Mouse (Mus musculus) embryonic fibroblast, embryonic 13.5 days (primary cell): Measurements from ENCODE around the gene Ccser2. TPM values are rescaled to one million over a fixed set of nuclear protein-coding genes. Genes with fewer than 3 reads are reported as not detected.

ENCODE experiments used
- H3K27ac ChIP-seq: 2 replicates; pipeline ENCODE4 v1.5.1; 2012; ENCODE audit warnings: low read length, control low read depth, inconsistent platforms; ENCODE audit not compliant: insufficient read depth
- H3K4me1 ChIP-seq: 2 replicates; pipeline ENCODE4 v1.6.1; 2011; ENCODE audit warnings: low read length; ENCODE audit not compliant: control insufficient read depth, insufficient read depth
- H3K4me3 ChIP-seq: 2 replicates; pipeline ENCODE4 v1.5.1; 2011; ENCODE audit warnings: mild to moderate bottlenecking, control low read depth, low read length; ENCODE audit not compliant: insufficient read depth
- CTCF ChIP-seq: IDR thresholded peaks from 2 replicates; pipeline ENCODE4 v1.5.1; 2011; ENCODE audit warnings: mild to moderate bottlenecking, control low read depth, low read length, moderate library complexity, borderline replicate concordance; ENCODE audit not compliant: insufficient read depth
- POLR2A ChIP-seq: IDR thresholded peaks from 2 replicates; pipeline ENCODE4 v1.6.1; 2011; ENCODE audit warnings: low read depth, mild to moderate bottlenecking, control low read depth, low read length, moderate library complexity
- polyA plus RNA-seq: library from polyadenylated mRNA; stranded (reverse); fragments of >200 nt; gene quantifications from 2 replicates; pipeline ENCODE4 v1.2.4, GENCODE M21; 2011; ENCODE audit warnings: low read depth; ENCODE audit not compliant: missing spikeins, insufficient read length

Gene Ccser2
- polyA plus RNA-seq, 1 experiment: 59.7 TPM

DNA sequence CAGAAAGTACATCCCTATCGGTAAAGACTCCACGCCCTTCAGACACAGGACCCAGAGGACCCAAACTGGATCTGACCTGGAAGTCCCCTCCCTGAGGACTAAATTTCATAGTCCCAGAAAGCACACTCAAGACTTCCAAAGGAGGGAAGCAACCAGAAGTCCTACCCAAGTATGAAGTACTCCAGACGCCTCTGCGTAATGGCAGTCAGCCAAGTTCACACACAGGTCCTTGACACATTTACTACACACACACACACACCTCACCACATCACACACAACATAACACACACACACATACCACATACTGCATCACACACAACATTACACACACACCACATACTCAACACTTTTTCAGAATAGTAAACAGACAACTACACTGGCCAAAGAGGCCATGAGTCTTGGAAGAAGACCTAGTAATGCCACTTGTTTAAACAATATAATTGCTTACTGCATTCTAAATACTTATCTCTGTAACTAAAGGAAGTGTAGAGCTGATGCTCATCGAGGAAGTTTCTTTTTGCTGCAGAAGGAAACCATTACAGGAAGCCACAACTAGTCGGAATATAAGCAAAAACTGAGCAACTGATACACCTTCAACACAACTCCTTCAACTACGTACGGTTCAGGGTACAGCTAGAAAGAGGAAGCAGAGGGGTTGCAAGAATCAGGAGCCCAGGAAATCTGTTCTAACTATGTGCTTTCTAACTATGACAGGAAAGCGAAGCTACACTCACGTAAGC lies 15.7 kb downstream of the Ccser2 start:
- no peak overlapping the region for H3K27ac ChIP-seq
- no peaks in the 10 kb centered on the region for H3K4me1 ChIP-seq
- no peak overlapping the region for H3K4me3 ChIP-seq
- TF ChIP-seq CTCF: no peak
- no peak for TF ChIP-seq POLR2A

DNA sequence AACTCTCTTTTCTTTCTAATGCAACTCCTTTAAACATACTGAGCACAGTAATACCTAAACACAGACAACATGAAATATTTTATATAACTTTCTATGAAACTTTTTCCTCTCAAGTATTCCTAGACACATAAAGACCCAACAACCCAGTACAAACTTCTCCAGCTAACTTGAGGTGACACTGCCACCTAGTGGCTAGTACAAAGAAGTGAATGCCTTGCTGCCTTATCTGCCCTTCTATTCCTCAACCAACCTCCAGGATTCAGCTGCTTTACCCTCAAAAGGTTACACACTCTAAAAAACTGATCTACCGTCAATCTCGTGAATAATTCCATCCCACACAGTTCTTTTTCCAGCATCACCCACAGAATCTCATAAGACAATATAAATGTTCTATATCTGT lies 16.4 kb downstream of the Ccser2 start:
- H3K27ac ChIP-seq: no peak overlapping the region
- TF ChIP-seq CTCF (peak; percentile 24; the same call in 1 of the 2 replicates), POLR2A (no peak)

GRCm38 (mm10) chr14:36942716-36943115 lies 25.9 kb downstream of the Ccser2 start:
- H3K4me1 ChIP-seq: no peaks in the 10 kb centered on the region
- TF ChIP-seq POLR2A (no peak), CTCF (no peak)
- no peak overlapping the region for H3K4me3 ChIP-seq
- no peak overlapping the region for H3K27ac ChIP-seq

More for the DNA sequence above, 16.4 kb downstream of the Ccser2 start:
- Histone ChIP-seq H3K4me1 (no peaks in the 10 kb centered on the region), H3K4me3 (no peak overlapping the region)

- Histone ChIP-seq H3K4me3 (no peak overlapping the region), H3K27ac (no peak overlapping the region), H3K4me1 (no peaks in the 10 kb centered on the region)
- TF ChIP-seq CTCF: no peak
- TF ChIP-seq POLR2A: no peak
These were observed 30.6 kb downstream of the Ccser2 start for GRCm38 (mm10) chr14:36937941-36938340.

- TF ChIP-seq CTCF (no peak), POLR2A (no peak)
- Histone ChIP-seq H3K27ac (no peak overlapping the region), H3K4me1 (no peaks in the 10 kb centered on the region), H3K4me3 (no peak overlapping the region)
These were observed 31.3 kb downstream of the Ccser2 start for GRCm38 (mm10) chr14:36937080-36937878.

- TF ChIP-seq CTCF: no peak
- no peak for TF ChIP-seq POLR2A
- Histone ChIP-seq H3K27ac (no peak overlapping the region), H3K4me1 (no peaks in the 10 kb centered on the region), H3K4me3 (no peak overlapping the region)
These were observed 35.8 kb downstream of the Ccser2 start for GRCm38 (mm10) chr14:36932638-36933382.

- TF ChIP-seq CTCF (no peak), POLR2A (no peak)
- no peak overlapping the region for H3K4me3 ChIP-seq
These were observed 36.5 kb downstream of the Ccser2 start for GRCm38 (mm10) chr14:36932038-36932437.

DNA sequence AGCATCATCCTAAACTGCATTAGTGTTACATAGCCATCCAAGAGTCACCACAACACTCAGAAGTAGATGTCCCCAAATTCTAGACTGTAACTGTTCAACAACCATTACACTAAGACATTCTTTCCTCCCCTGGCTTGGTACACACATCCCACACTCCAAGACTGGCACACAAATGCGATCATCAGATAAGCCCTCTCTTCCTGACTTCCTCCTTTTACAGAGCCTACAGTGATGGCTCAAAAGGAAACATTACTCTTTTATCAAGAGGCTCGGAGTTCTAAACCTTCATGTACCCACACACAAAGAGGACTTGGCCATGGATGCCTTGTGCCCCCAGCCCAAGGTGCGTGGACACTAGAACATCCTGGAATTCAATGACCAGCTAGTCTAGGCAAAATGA lies 45.2 kb downstream of the Ccser2 start:
- Histone ChIP-seq H3K27ac (no peak overlapping the region), H3K4me1 (no peaks in the 10 kb centered on the region), H3K4me3 (no peak overlapping the region)
- no peak for TF ChIP-seq POLR2A
- no peak for TF ChIP-seq CTCF

More at GRCm38 (mm10) chr14:36932038-36932437, 36.5 kb downstream of the Ccser2 start:
- H3K4me1 ChIP-seq: no peaks in the 10 kb centered on the region
- H3K27ac ChIP-seq: no peak overlapping the region

DNA sequence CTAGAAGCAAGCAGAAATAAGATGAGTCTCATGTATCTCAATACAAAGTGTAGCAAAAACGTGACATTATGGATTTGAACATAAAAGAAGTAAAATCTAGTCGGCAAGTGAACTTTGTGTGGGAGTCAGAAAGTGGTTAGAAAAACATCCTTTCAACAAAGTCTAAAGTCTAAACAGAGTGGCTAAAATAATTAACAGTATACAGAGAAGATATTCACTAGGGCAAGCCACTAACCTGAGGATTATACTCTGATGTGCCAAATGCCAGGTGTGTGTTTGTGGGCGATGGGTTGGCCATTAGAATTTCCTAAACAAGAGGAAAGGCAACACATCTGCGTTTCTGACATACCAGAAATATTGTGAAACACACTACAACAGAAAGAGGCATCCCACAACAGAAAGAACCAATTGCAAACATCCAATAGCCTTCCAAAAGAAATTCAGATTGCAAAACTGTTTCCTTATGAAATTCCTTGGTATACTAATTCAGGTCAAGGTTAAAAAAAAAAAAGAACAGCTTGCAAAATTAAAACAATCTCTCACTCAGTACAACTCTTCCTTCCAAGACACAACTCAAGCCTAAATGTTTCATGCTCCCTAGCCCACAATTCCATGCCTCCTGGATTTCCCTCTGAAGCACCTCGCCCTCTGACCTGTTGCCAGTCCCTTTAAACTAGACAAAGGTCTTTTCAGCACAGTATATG lies 47.1 kb downstream of the Ccser2 start:
- H3K4me3 ChIP-seq: no peak overlapping the region
- TF ChIP-seq POLR2A (no peak), CTCF (no peak)
- peaks cover 3% of the 10 kb centered on the region; the same call in 1 of the 2 replicates for H3K4me1 ChIP-seq
- H3K27ac ChIP-seq: no peak overlapping the region
